Mouse (Mus musculus) kidney, embryonic 16.5 days (tissue): Measurements from ENCODE around the gene Ndrg2. TPM values are rescaled to one million over a fixed set of nuclear protein-coding genes. Genes with fewer than 3 reads are reported as not detected.

ENCODE experiments used
- ATAC-seq: fragments of 200-750 bp; cut with Nextera tagmentation; 2 replicates; pipeline ENCODE4 v1.8.0; 2017; ENCODE audit warnings: moderate TSS enrichment; ENCODE audit not compliant: low FRiP score, low TSS enrichment
- H3K27ac ChIP-seq: fragments of 300-500 bp; sonication (generic); 2 replicates; pipeline ENCODE4 v1.5.1; 2014; ENCODE audit warnings: low read length
- H3K27me3 ChIP-seq: fragments of 300-500 bp; sonication (generic); 2 replicates; pipeline ENCODE4 v1.6.1; 2014; ENCODE audit warnings: low read length, control low read depth, mixed read lengths; ENCODE audit not compliant: insufficient read depth
- H3K36me3 ChIP-seq: fragments of 300-500 bp; sonication (generic); 2 replicates; pipeline ENCODE4 v1.6.1; 2014; ENCODE audit warnings: low read length, control low read depth, mixed read lengths; ENCODE audit not compliant: insufficient read depth
- H3K4me1 ChIP-seq: fragments of 300-500 bp; sonication (generic); 2 replicates; pipeline ENCODE4 v1.6.1; 2014; ENCODE audit warnings: low read length, control low read depth, mixed read lengths; ENCODE audit not compliant: insufficient read depth
- H3K4me2 ChIP-seq: fragments of 300-500 bp; sonication (generic); replicated peaks from 2 replicates; pipeline ENCODE4 v1.6.1; 2014; ENCODE audit warnings: low read depth, low read length
- H3K4me3 ChIP-seq: fragments of 300-500 bp; sonication (generic); 2 replicates; pipeline ENCODE4 v1.5.1; 2014; ENCODE audit warnings: mild to moderate bottlenecking, low read length
- H3K9ac ChIP-seq: fragments of 300-500 bp; sonication (generic); replicated peaks from 2 replicates; pipeline ENCODE4 v1.6.1; 2014; ENCODE audit warnings: low read length
- H3K9me3 ChIP-seq: fragments of 300-500 bp; sonication (generic); 2 replicates; pipeline ENCODE4 v1.6.1; 2016; ENCODE audit warnings: low read length, control low read depth
- WGBS: fragments of 180-500 bp; shearing (Covaris S2); extraction: QIAGEN DNeasy Blood & Tissue Kit; methylation state at CpG from one replicate; pipeline ENCODE4 v1.1.7; 2014; 5-methylcytosine and 5-hydroxymethylcytosine counted together
- polyA plus RNA-seq: library from polyadenylated mRNA; unstranded; fragments of >200 nt; fragmentation: Nextera tagmentation; extraction: Ambion mirVana; gene quantifications from 2 replicates; pipeline ENCODE4 v1.2.1, GENCODE M21; 2015

The Ndrg2 gene
- polyA plus RNA-seq: 52.0 and 59.5 TPM in 2 replicates

DNA sequence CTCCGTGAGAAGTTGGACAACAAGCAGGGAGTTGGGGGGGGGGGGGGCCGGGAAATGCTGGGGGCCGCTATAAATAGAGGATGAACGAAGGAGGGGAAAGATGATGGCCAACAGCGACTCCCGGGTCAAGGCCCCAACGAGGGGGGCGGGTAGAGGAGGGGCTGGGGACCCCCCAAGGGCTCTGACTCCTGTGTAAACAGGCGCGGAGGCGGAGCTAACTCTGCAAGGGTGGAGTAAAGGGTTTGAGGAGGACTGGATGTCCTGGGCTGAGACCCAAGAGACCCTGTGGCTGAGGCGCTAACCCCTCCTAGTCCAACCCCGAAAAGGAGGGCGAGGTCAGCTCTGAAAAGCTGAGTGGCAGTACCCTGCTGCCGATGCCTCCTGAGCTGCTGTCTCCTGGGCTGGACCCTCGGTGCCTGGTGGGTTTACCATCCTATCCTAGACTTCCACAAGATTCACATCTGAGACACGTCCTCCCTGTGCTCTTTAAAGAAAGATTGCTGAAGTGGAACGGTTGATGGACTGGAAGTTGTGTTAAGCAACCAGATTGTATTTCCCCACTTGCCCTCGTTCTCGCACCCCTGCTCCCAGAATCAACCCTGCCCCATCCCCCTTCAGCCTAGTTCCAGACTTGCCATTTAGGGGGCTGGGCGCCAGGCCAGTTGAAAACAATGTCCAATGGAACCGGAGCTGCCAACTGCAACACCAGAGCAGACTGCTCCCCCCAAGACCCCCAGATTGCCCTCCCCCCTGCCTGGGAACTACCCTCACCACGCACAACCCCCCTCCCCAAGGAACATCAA is at the start of gene Ndrg2:
Gene Ndrg2, minus strand, starts transcription at position 199 of the 803 bp plus-strand sequence.
- no peaks in the 10 kb centered on the region for H3K9me3 ChIP-seq
- peak within 1 kb of the TSS; percentile 98 for H3K4me2 ChIP-seq
- peak within 1 kb of the TSS; percentile 69 for H3K9ac ChIP-seq
- H3K4me3 ChIP-seq: peak within 1 kb of the TSS; percentile 65
- H3K36me3 ChIP-seq: no peaks in the 10 kb centered on the region
- peaks cover 17% of the 10 kb centered on the region for H3K4me1 ChIP-seq
- H3K27me3 ChIP-seq: no peaks in the 10 kb centered on the region
- peak within 1 kb of the TSS; percentile 1; the same call in 1 of the 2 replicates for H3K27ac ChIP-seq
- WGBS: 2% methylated on average over 21 of the region's 23 CpGs
- ATAC-seq: peak; percentile 74

GRCm38 (mm10) chr14:51960316-51960715 is 46.4 kb upstream of the Ndrg2 start:
- Histone ChIP-seq H3K27me3 (no peaks in the 10 kb centered on the region), H3K9me3 (peaks cover 4% of the 10 kb centered on the region), H3K4me1 (no peaks in the 10 kb centered on the region), H3K4me3 (no peak overlapping the region), H3K4me2 (no peak overlapping the region), H3K36me3 (no peaks in the 10 kb centered on the region), H3K9ac (no peak overlapping the region), H3K27ac (no peak overlapping the region)
- no peak for ATAC-seq
- whole genome bisulfite sequencing: 83% methylated on average over 2 of the region's 2 CpGs

- H3K4me2 ChIP-seq: no peak overlapping the region
- peaks cover 11% of the 10 kb centered on the region; the same call in 1 of the 2 replicates for H3K4me1 ChIP-seq
- no peaks in the 10 kb centered on the region for H3K9me3 ChIP-seq
- WGBS: 83% methylated on average over 6 of the region's 6 CpGs
- no peak for ATAC-seq
- no peak overlapping the region for H3K27ac ChIP-seq
- no peak overlapping the region for H3K4me3 ChIP-seq
- H3K36me3 ChIP-seq: no peaks in the 10 kb centered on the region
- no peak overlapping the region for H3K9ac ChIP-seq
- no peaks in the 10 kb centered on the region for H3K27me3 ChIP-seq
These were observed 29.4 kb upstream of the Ndrg2 start for GRCm38 (mm10) chr14:51943336-51943735.

GRCm38 (mm10) chr14:51942236-51942635 is 28.3 kb upstream of the Ndrg2 start:
- H3K36me3 ChIP-seq: no peaks in the 10 kb centered on the region
- WGBS: 37% methylated on average over 7 of the region's 7 CpGs
- H3K9ac ChIP-seq: no peak overlapping the region
- H3K27ac ChIP-seq: no peak overlapping the region
- H3K9me3 ChIP-seq: peaks cover 7% of the 10 kb centered on the region; the same call in 1 of the 2 replicates
- no peaks in the 10 kb centered on the region for H3K27me3 ChIP-seq
- H3K4me1 ChIP-seq: peaks cover 11% of the 10 kb centered on the region; the same call in 1 of the 2 replicates
- no peak for ATAC-seq
- no peak overlapping the region for H3K4me2 ChIP-seq
- H3K4me3 ChIP-seq: no peak overlapping the region

DNA sequence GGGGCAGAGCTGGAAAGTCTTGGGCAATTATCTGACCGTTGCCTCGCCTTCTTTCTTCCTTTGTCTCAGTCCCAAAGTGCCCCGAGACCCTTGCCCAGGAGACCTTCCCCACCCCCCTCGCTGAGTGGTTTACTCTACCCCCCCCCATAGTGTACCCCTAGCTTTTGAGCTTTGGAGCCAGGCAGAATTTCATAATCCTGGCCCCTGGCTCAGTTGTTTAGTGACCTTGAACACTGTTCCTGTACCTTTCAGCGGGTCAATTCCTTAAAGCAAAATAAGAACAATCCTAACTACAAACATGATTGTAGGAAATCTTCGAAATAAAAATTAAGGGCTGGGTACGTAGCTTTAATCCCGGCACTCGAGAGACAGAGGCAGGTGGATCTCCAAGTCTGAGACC is 27.6 kb upstream of the Ndrg2 start:
- 57% methylated on average over 9 of the region's 9 CpGs for WGBS
- no peak overlapping the region for H3K4me2 ChIP-seq
- H3K36me3 ChIP-seq: no peaks in the 10 kb centered on the region
- H3K27me3 ChIP-seq: no peaks in the 10 kb centered on the region
- H3K27ac ChIP-seq: no peak overlapping the region
- no peak overlapping the region for H3K4me3 ChIP-seq
- ATAC-seq: no peak
- no peak overlapping the region for H3K9ac ChIP-seq
- peaks cover 11% of the 10 kb centered on the region; the same call in 1 of the 2 replicates for H3K4me1 ChIP-seq
- peaks cover 7% of the 10 kb centered on the region; the same call in 1 of the 2 replicates for H3K9me3 ChIP-seq

- Histone ChIP-seq H3K4me1 (peaks cover 11% of the 10 kb centered on the region; the same call in 1 of the 2 replicates), H3K4me2 (no peak overlapping the region), H3K9ac (no peak overlapping the region), H3K27me3 (no peaks in the 10 kb centered on the region), H3K4me3 (no peak overlapping the region), H3K9me3 (peaks cover 7% of the 10 kb centered on the region; the same call in 1 of the 2 replicates), H3K27ac (no peak overlapping the region), H3K36me3 (no peaks in the 10 kb centered on the region)
- ATAC-seq: peak; percentile 75
- 21% methylated on average over 8 of the region's 8 CpGs for WGBS
These were observed 27.1 kb upstream of the Ndrg2 start for GRCm38 (mm10) chr14:51940944-51941560.

GRCm38 (mm10) chr14:51939005-51939404 is 25.0 kb upstream of the Ndrg2 start:
- 87% methylated on average over 9 of the region's 9 CpGs for WGBS
- H3K4me1 ChIP-seq: peaks cover 11% of the 10 kb centered on the region; the same call in 1 of the 2 replicates
- ATAC-seq: no peak
- H3K9ac ChIP-seq: no peak overlapping the region
- H3K9me3 ChIP-seq: peaks cover 7% of the 10 kb centered on the region; the same call in 1 of the 2 replicates
- no peak overlapping the region for H3K4me3 ChIP-seq
- no peak overlapping the region for H3K4me2 ChIP-seq
- no peak overlapping the region for H3K27ac ChIP-seq
- no peaks in the 10 kb centered on the region for H3K36me3 ChIP-seq
- no peaks in the 10 kb centered on the region for H3K27me3 ChIP-seq

GRCm38 (mm10) chr14:51932092-51933020 is 18.4 kb upstream of the Ndrg2 start:
- no peak overlapping the region for H3K4me3 ChIP-seq
- no peak overlapping the region for H3K9ac ChIP-seq
- no peaks in the 10 kb centered on the region for H3K9me3 ChIP-seq
- no peak overlapping the region for H3K4me2 ChIP-seq
- no peaks in the 10 kb centered on the region for H3K36me3 ChIP-seq
- no peaks in the 10 kb centered on the region for H3K27me3 ChIP-seq
- no peak overlapping the region for H3K27ac ChIP-seq
- no peak for ATAC-seq
- 0 out of 2 replicates have a peak, but pooled peaks cover 4% of the 10 kb centered on the region for H3K4me1 ChIP-seq
- WGBS: 38% methylated on average over 10 of the region's 10 CpGs

DNA sequence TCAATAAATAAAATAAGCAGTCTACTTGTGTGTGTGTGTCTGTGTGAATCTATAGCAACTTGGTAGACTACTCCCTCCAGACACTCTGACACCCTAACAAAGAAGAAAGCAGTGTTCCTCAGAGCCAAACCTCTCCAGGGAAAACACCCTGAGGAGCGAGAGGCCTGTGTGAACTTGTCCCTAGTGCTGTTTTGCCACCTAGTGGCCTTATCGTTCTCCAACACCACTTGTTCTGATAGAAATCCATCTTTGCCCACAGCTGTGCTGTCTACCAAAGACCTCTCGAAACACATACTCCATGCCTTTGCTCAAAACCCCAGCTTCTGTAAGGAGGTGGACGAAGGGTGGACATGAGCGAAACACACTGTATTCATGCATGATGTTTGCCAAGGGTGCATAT is 16.9 kb upstream of the Ndrg2 start:
- peak; percentile 86 for ATAC-seq
- H3K4me1 ChIP-seq: 0 out of 2 replicates have a peak, but pooled peaks cover 4% of the 10 kb centered on the region
- WGBS: 35% methylated on average over 5 of the region's 5 CpGs
- H3K9ac ChIP-seq: no peak overlapping the region
- no peak overlapping the region for H3K4me3 ChIP-seq
- H3K27ac ChIP-seq: no peak overlapping the region
- H3K9me3 ChIP-seq: no peaks in the 10 kb centered on the region
- H3K27me3 ChIP-seq: no peaks in the 10 kb centered on the region
- H3K4me2 ChIP-seq: no peak overlapping the region
- no peaks in the 10 kb centered on the region for H3K36me3 ChIP-seq
